Mouse (Mus musculus): ENCODE results near the gene Sox15. TPM values are rescaled to one million over a fixed set of nuclear protein-coding genes. Genes with fewer than 3 reads are reported as not detected.
A peak's percentile ranks its signal among the peaks of the same experiment; 100 is the strongest.

The Sox15 gene
- polyA plus RNA-seq, 1 experiment, result 0.09 TPM

- Histone ChIP-seq H3K27ac (ENCODE audit: insufficient read depth, low read length) (peak overlapping the region; percentile 95), H3K4me1 (ENCODE audit: control insufficient read depth, insufficient read depth, insufficient read length) (0 out of 2 replicates have a peak, but pooled peaks cover 7% of the 10 kb centered on the region), H3K4me3 (ENCODE audit: extremely low read depth, insufficient read depth, insufficient read length) (peak overlapping the region; percentile 93), H3K36me3 (ENCODE audit: control insufficient read depth, insufficient read depth, low read length) (peaks cover 38% of the 10 kb centered on the region), H3K27me3 (ENCODE audit: control insufficient read depth, insufficient read depth, low read length) (no peaks in the 10 kb centered on the region)
- TF ChIP-seq CTCF (IDR thresholded peaks at IDR 0.05; ENCODE audit: extremely low read depth, insufficient read depth, insufficient read length, insufficient replicate concordance), result no peak
- no peak for TF ChIP-seq POLR2A (IDR thresholded peaks at IDR 0.05; ENCODE audit: low read depth, low read length)
- no peak for DNase-seq (ENCODE audit: low read depth in 1 of 2, low spot score in 2 of 2)
- under 1% methylated on average over 43 of the region's 43 CpGs for WGBS
Observed at GRCm38 (mm10) chr11:69671726-69672124, 16.6 kb downstream of the Sox15 start.

GRCm38 (mm10) chr11:69672211-69672706, 17.1 kb downstream of the Sox15 start, which contains the start of gene Eif4a1:
TSS of gene Eif4a1 (minus strand) at chr11:69672423.
- WGBS, result under 1% methylated on average over 36 of the region's 36 CpGs
- Histone ChIP-seq H3K27me3 (ENCODE audit: control insufficient read depth, insufficient read depth, low read length) (no peaks in the 10 kb centered on the region), H3K36me3 (ENCODE audit: control insufficient read depth, insufficient read depth, low read length) (peaks cover 39% of the 10 kb centered on the region), H3K27ac (ENCODE audit: insufficient read depth, low read length) (peak within 1 kb of the TSS; percentile 95), H3K4me3 (ENCODE audit: extremely low read depth, insufficient read depth, insufficient read length) (peak within 1 kb of the TSS; percentile 93), H3K4me1 (ENCODE audit: control insufficient read depth, insufficient read depth, insufficient read length) (0 out of 2 replicates have a peak, but pooled peaks cover 7% of the 10 kb centered on the region)
- no peak for TF ChIP-seq CTCF (IDR thresholded peaks at IDR 0.05; ENCODE audit: extremely low read depth, insufficient read depth, insufficient read length, insufficient replicate concordance)
- peak; percentile 97 for TF ChIP-seq POLR2A (IDR thresholded peaks at IDR 0.05; ENCODE audit: low read depth, low read length)
- DNase-seq (ENCODE audit: low read depth in 1 of 2, low spot score in 2 of 2), result peak; percentile 100

GRCm38 (mm10) chr11:69679144-69679543, 24.0 kb downstream of the Sox15 start:
- no peak for DNase-seq (ENCODE audit: low read depth in 1 of 2, low spot score in 2 of 2)
- Histone ChIP-seq H3K27me3 (ENCODE audit: control insufficient read depth, insufficient read depth, low read length) (no peaks in the 10 kb centered on the region), H3K27ac (ENCODE audit: insufficient read depth, low read length) (no peak overlapping the region), H3K36me3 (ENCODE audit: control insufficient read depth, insufficient read depth, low read length) (peaks cover 20% of the 10 kb centered on the region), H3K4me3 (ENCODE audit: extremely low read depth, insufficient read depth, insufficient read length) (no peak overlapping the region), H3K4me1 (ENCODE audit: control insufficient read depth, insufficient read depth, insufficient read length) (no peaks in the 10 kb centered on the region)
- no peak for TF ChIP-seq CTCF (IDR thresholded peaks at IDR 0.05; ENCODE audit: extremely low read depth, insufficient read depth, insufficient read length, insufficient replicate concordance)
- no peak for TF ChIP-seq POLR2A (IDR thresholded peaks at IDR 0.05; ENCODE audit: low read depth, low read length)
- 84% methylated on average over 2 of the region's 2 CpGs for WGBS

GRCm38 (mm10) chr11:69680136-69680855, 25.2 kb downstream of the Sox15 start:
- peaks cover 17% of the 10 kb centered on the region for H3K36me3 ChIP-seq (ENCODE audit: control insufficient read depth, insufficient read depth, low read length)
- no peaks in the 10 kb centered on the region for H3K27me3 ChIP-seq (ENCODE audit: control insufficient read depth, insufficient read depth, low read length)
- no peak for DNase-seq (ENCODE audit: low read depth in 1 of 2, low spot score in 2 of 2)
- no peaks in the 10 kb centered on the region for H3K4me1 ChIP-seq (ENCODE audit: control insufficient read depth, insufficient read depth, insufficient read length)
- H3K4me3 ChIP-seq (ENCODE audit: extremely low read depth, insufficient read depth, insufficient read length), result no peak overlapping the region
- H3K27ac ChIP-seq (ENCODE audit: insufficient read depth, low read length), result no peak overlapping the region
- 90% methylated on average over 30 of the region's 30 CpGs for WGBS
- no peak for TF ChIP-seq CTCF (IDR thresholded peaks at IDR 0.05; ENCODE audit: extremely low read depth, insufficient read depth, insufficient read length, insufficient replicate concordance)
- no peak for TF ChIP-seq POLR2A (IDR thresholded peaks at IDR 0.05; ENCODE audit: low read depth, low read length)

DNA sequence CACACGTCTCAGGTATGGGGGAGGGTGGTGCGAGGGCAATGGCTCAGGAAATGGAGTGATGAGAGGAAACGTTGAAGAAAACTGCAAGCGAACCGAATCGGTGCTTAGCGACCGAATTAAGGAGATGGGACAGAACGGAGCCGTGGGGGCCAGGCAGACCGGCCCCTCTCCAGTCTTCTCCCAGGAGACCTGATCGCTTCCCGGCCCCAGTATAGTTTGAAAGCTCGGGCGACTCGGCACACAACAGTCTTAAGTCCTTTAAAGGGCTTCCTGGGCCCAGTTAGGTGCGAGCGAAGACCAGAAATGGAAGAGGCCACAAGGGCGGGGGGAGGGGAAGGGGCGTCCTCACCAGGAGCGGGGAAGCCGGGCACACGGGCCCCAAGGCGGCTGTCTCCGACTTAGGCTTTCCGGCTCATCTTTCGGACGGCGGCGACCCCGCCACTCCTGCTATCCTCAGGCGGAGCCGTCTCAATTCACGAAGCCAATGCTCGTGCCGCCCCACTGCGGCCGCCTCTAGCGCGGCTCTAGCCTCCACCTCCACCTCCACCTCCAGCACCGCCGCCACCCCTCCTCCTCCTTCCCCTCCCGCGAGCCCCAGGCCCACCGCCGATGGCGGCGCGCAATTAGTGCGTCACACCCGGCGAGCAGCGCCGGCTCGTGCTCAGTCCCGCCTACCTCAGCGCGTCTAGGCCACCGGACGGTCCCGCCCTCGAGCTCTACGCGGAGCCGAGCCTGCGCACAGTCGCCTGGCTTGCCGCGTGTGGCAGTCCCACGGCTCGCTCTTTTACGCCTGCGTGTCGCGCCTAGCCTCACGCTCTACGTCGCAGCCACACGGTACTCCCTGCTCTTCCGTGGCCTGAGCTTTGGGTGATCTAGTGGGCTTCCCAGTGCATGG, 26.4 kb downstream of the Sox15 start, which contains the start of gene Senp3:
TSS of gene Senp3 (minus strand) at position 771 of the 895 bp plus-strand sequence.
- H3K4me1 ChIP-seq (ENCODE audit: control insufficient read depth, insufficient read depth, insufficient read length), result no peaks in the 10 kb centered on the region
- H3K27ac ChIP-seq (ENCODE audit: insufficient read depth, low read length), result peak within 1 kb of the TSS; percentile 94
- peak; percentile 93 to 96 for DNase-seq (ENCODE audit: low read depth in 1 of 2, low spot score in 2 of 2)
- WGBS, result under 1% methylated on average over 80 of the region's 80 CpGs
- no peaks in the 10 kb centered on the region for H3K27me3 ChIP-seq (ENCODE audit: control insufficient read depth, insufficient read depth, low read length)
- peak within 1 kb of the TSS; percentile 79 for H3K4me3 ChIP-seq (ENCODE audit: extremely low read depth, insufficient read depth, insufficient read length)
- peak; percentile 77 for TF ChIP-seq POLR2A (IDR thresholded peaks at IDR 0.05; ENCODE audit: low read depth, low read length)
- no peak for TF ChIP-seq CTCF (IDR thresholded peaks at IDR 0.05; ENCODE audit: extremely low read depth, insufficient read depth, insufficient read length, insufficient replicate concordance)
- peaks cover 11% of the 10 kb centered on the region; the same call in 1 of the 2 replicates for H3K36me3 ChIP-seq (ENCODE audit: control insufficient read depth, insufficient read depth, low read length)

- Histone ChIP-seq H3K36me3 (ENCODE audit: control insufficient read depth, insufficient read depth, low read length) (peaks cover 8% of the 10 kb centered on the region; the same call in 1 of the 2 replicates), H3K27ac (ENCODE audit: insufficient read depth, low read length) (peak overlapping the region; percentile 94), H3K4me3 (ENCODE audit: extremely low read depth, insufficient read depth, insufficient read length) (peak overlapping the region; percentile 62), H3K4me1 (ENCODE audit: control insufficient read depth, insufficient read depth, insufficient read length) (no peaks in the 10 kb centered on the region), H3K27me3 (ENCODE audit: control insufficient read depth, insufficient read depth, low read length) (no peaks in the 10 kb centered on the region)
- DNase-seq (ENCODE audit: low read depth in 1 of 2, low spot score in 2 of 2), result no peak
- TF ChIP-seq POLR2A (IDR thresholded peaks at IDR 0.05; ENCODE audit: low read depth, low read length), result no peak
- no peak for TF ChIP-seq CTCF (IDR thresholded peaks at IDR 0.05; ENCODE audit: extremely low read depth, insufficient read depth, insufficient read length, insufficient replicate concordance)
- 18% methylated on average over 24 of the region's 24 CpGs for WGBS
Observed at GRCm38 (mm10) chr11:69682209-69682839, 27.2 kb downstream of the Sox15 start.
